Comparison of ENCODE assay signal across 11 mouse cellular contexts in genomic region chr16:76002287-76002686, GRCm38 (mm10). TPM values are rescaled to one million over a fixed set of nuclear protein-coding genes. Genes with fewer than 3 reads are reported as not detected.
DNase-seq lines count a peak whose midpoint lies in the region; ATAC-seq and TF ChIP-seq lines count a peak whose summit lies in the region.
"Had no signal": no experiment of that assay in that cellular context is flagged by ENCODE, and none has a peak within 500 bp of the region (broad histone marks: within the 10 kb centered on the region; RNA-seq: fewer than 3 reads in every experiment).

No protein-coding gene starts in this region.

- DNase-seq in thymus, postnatal 0 days (ENCODE audit: low spot score): peak; percentile 21
- DNase-seq in thymus, postnatal 25 days: no peak
- DNase-seq in c-Kit-positive CD71-negative TER-119-negative erythroid progenitor cells, embryonic 14.5 days (ENCODE audit: low read depth): peak; percentile 77
- peak; percentile 35 for DNase-seq in liver, embryonic 13.5 days
- DNase-seq in skeletal muscle tissue, adult 2 months (ENCODE audit: low read depth, low spot score): peak; percentile 4
- DNase-seq in gastrocnemius, adult 2 months: no peak
- DNase-seq in embryo, embryonic 10.5 days (ENCODE audit: low spot score): no peak
- DNase-seq in ovary, postnatal 36 days (ENCODE audit: low spot score): no peak
- DNase-seq: layer of hippocampus, postnatal 36 days had no signal

- peaks cover 22% of the 10 kb centered on the region for H3K4me1 ChIP-seq in liver, embryonic 13.5 days (replicated peaks)
- H3K4me1 ChIP-seq: limb, embryonic 12.5 days had no signal

- intact Hi-C loops in gastrocnemius, adult 2 months (cut with DNase I): no loop called here

- H3K4me3 ChIP-seq in liver, embryonic 13.5 days (replicated peaks): no peak overlapping the region
- no peak overlapping the region for H3K4me3 ChIP-seq in gastrocnemius, adult 2 months
- H3K4me3 ChIP-seq: limb, embryonic 12.5 days had no signal

- H3K9me3 ChIP-seq in liver, embryonic 13.5 days (replicated peaks): no peaks in the 10 kb centered on the region
- H3K9me3 ChIP-seq: limb, embryonic 12.5 days had no signal

- H3K27ac ChIP-seq in liver, embryonic 13.5 days: peak overlapping the region; percentile 65; the same call in 1 of the 2 replicates
- no peak overlapping the region for H3K27ac ChIP-seq in gastrocnemius, adult 2 months
- H3K27ac ChIP-seq: kidney, postnatal 0 days; limb, embryonic 12.5 days had no signal

- ATAC-seq in liver, embryonic 13.5 days (ENCODE audit: low read depth): peak; percentile 89

- no peak for TF ChIP-seq CTCF in gastrocnemius, adult 2 months (IDR thresholded peaks at IDR 0.05)

- no peaks in the 10 kb centered on the region for H3K36me3 ChIP-seq in liver, embryonic 13.5 days
- H3K36me3 ChIP-seq: limb, embryonic 12.5 days had no signal

- no peak overlapping the region for H3K9ac ChIP-seq in liver, embryonic 13.5 days
- H3K9ac ChIP-seq: limb, embryonic 12.5 days had no signal

- no peaks in the 10 kb centered on the region for H3K27me3 ChIP-seq in liver, embryonic 13.5 days
- H3K27me3 ChIP-seq: limb, embryonic 12.5 days had no signal

- H3K4me2 ChIP-seq in liver, embryonic 13.5 days: peak overlapping the region; percentile 30
- H3K4me2 ChIP-seq: limb, embryonic 12.5 days had no signal

- WGBS in liver, embryonic 13.5 days (ENCODE audit: insufficient replicate concordance): 19% methylated on average over 12 of the region's 12 CpGs

RNA-seq across cellular contexts. Expression of gene Samsn1, which starts 19.8 kb away (rescaled TPM):
- polyA plus RNA-seq in thymus, postnatal 0 days (2015; fragmentation: Nextera tagmentation; extraction: Ambion mirVana): 26.5 and 27.8 TPM in 2 replicates
- polyA plus RNA-seq in liver, embryonic 13.5 days (2015; fragmentation: Nextera tagmentation; extraction: Ambion mirVana): 13.2 and 16.3 TPM in 2 replicates
- under 1 TPM; 0.11 to 0.23 TPM for total RNA-seq in gastrocnemius, adult 2 months (2021)

Comparison
In these comparisons a context has a peak if more than half of its experiments do, and no peak if none do; other contexts are left out.
1. DNase-seq: peak in thymus, postnatal 0 days (single experiment), c-Kit-positive CD71-negative TER-119-negative erythroid progenitor cells, embryonic 14.5 days (single experiment), liver, embryonic 13.5 days (single experiment) and skeletal muscle tissue, adult 2 months (single experiment); none in thymus, postnatal 25 days (single experiment), gastrocnemius, adult 2 months (single experiment), embryo, embryonic 10.5 days (single experiment) and ovary, postnatal 36 days (single experiment).